Mouse (Mus musculus) lung, postnatal 0 days (tissue): ENCODE data around the gene Cdh13. TPM values are rescaled to one million over a fixed set of nuclear protein-coding genes. Genes with fewer than 3 reads are reported as not detected.

Experiments used
- ATAC-seq: fragments of 200-750 bp; cut with Nextera tagmentation; 2 replicates; pipeline ENCODE4 v1.8.0; 2017; ENCODE audit warnings: moderate library complexity
- DNase-seq: peaks from one replicate; pipeline ENCODE4 v3.0.0-alpha.2; 2016; ENCODE audit warnings: low spot score
- H3K27ac ChIP-seq: fragments of 300-500 bp; sonication (generic); 2 replicates; pipeline ENCODE4 v1.5.1; 2014; ENCODE audit warnings: antibody characterized with exemption, mild to moderate bottlenecking, low read length, mixed read lengths
- H3K27me3 ChIP-seq: fragments of 300-500 bp; sonication (generic); replicated peaks from 2 replicates; pipeline ENCODE4 v1.6.1; 2014; ENCODE audit warnings: low read length, mixed read lengths; ENCODE audit not compliant: insufficient read depth
- H3K36me3 ChIP-seq: fragments of 300-500 bp; sonication (generic); 2 replicates; pipeline ENCODE4 v1.6.1; 2014; ENCODE audit warnings: low read length, mixed read lengths; ENCODE audit not compliant: insufficient read depth
- H3K4me1 ChIP-seq: fragments of 300-500 bp; sonication (generic); 2 replicates; pipeline ENCODE4 v1.6.1; 2014; ENCODE audit warnings: antibody characterized with exemption, low read depth, low read length, mixed read lengths; ENCODE audit not compliant: insufficient read depth
- H3K4me2 ChIP-seq: fragments of 300-500 bp; sonication (generic); replicated peaks from 2 replicates; pipeline ENCODE4 v1.6.1; 2014; ENCODE audit warnings: low read depth, mild to moderate bottlenecking, low read length, moderate library complexity, mixed read lengths
- H3K4me3 ChIP-seq: fragments of 300-500 bp; sonication (generic); 2 replicates; pipeline ENCODE4 v1.5.1; 2014; ENCODE audit warnings: low read depth, low read length
- H3K9ac ChIP-seq: fragments of 300-500 bp; sonication (generic); replicated peaks from 2 replicates; pipeline ENCODE4 v1.6.1; 2014; ENCODE audit warnings: low read depth, mild to moderate bottlenecking
- H3K9me3 ChIP-seq: fragments of 300-500 bp; sonication (generic); 2 replicates; pipeline ENCODE4 v1.6.1; 2016; ENCODE audit warnings: low read length, mixed read lengths
- CTCF ChIP-seq: IDR thresholded peaks from 2 replicates; pipeline ENCODE4 v1.5.1; 2016; ENCODE audit warnings: antibody characterized with exemption, mild to moderate bottlenecking
- EP300 ChIP-seq: IDR thresholded peaks from 2 replicates; pipeline ENCODE4 v1.6.1; 2016; ENCODE audit warnings: antibody characterized with exemption, mild to moderate bottlenecking, control low read depth
- WGBS: fragments of 180-500 bp; shearing (Covaris S2); extraction: QIAGEN DNeasy Blood & Tissue Kit; methylation state at CpG from one replicate; pipeline ENCODE4 v1.1.7; 2014; 5-methylcytosine and 5-hydroxymethylcytosine counted together
- polyA plus RNA-seq: library from polyadenylated mRNA; unstranded; fragments of >200 nt; fragmentation: Nextera tagmentation; extraction: Ambion mirVana; gene quantifications from 2 replicates; pipeline ENCODE4 v1.2.1, GENCODE M21; 2015

Cdh13 gene
- polyA plus RNA-seq, 1 experiment from 2014 or later = 8.6 TPM

DNA sequence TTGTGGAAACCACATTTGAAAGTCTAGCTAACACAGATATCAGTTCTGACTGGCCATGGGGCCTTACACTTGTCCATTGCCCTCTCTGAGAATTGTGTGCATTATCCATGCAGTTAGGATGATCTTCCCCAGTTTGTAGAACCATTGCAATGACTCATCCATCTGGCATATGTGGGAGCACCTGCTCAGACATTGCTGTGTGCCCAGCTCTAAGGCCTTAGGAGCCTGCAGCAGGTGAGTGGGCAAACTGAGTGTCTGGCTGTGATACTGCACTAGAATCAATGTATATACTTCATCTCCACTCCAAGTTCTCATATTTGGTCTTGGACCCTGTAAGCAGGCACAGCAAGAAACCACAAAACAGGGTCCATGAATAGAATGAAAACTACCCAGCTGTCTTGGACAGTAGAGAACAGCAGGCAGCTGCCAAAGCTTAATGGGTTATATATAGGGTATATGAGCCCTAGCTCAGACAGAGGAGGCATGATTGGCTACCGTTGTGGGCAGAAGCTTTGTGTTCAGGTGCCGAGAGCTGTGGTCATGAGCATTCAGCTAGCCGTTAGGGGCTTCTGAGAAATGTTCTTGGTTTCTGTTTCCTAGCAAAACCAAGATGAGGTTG, 181.9 kb downstream of the Cdh13 start:
- Histone ChIP-seq H3K27ac (no peak overlapping the region), H3K4me3 (no peak overlapping the region), H3K36me3 (no peaks in the 10 kb centered on the region), H3K9me3 (no peaks in the 10 kb centered on the region), H3K9ac (no peak overlapping the region), H3K4me2 (no peak overlapping the region), H3K27me3 (no peaks in the 10 kb centered on the region), H3K4me1 (no peaks in the 10 kb centered on the region)
- WGBS = 82% methylated on average over 3 of the region's 3 CpGs
- DNase-seq = no peak
- ATAC-seq = no peak
- TF ChIP-seq EP300 (no peak), CTCF (no peak)

DNA sequence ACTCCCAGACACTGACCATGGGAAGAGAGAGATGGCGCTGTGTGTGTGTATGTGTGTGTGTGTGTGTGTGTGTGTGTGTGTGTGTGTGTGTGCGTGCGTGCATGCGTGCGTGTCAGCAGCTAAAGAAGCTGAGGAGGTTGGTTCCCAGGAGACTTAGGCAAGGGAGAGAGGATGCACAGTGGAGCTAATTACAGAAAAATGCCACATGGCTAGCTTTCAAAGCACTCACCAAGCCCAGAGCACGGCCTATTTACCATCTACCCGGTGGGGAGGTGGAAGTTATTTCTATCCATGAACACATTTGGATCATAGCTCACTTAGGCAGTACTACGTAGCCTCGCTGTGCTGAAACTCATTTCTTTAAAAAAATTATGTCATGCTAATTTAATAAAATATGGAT, 194.1 kb downstream of the Cdh13 start:
- Histone ChIP-seq H3K27me3 (no peaks in the 10 kb centered on the region), H3K36me3 (no peaks in the 10 kb centered on the region), H3K4me2 (no peak overlapping the region), H3K4me1 (no peaks in the 10 kb centered on the region), H3K4me3 (no peak overlapping the region), H3K27ac (no peak overlapping the region), H3K9me3 (no peaks in the 10 kb centered on the region), H3K9ac (no peak overlapping the region)
- ATAC-seq (no peak), DNase-seq (no peak)
- TF ChIP-seq CTCF (no peak), EP300 (no peak)
- WGBS = 83% methylated on average over 8 of the region's 9 CpGs

DNA sequence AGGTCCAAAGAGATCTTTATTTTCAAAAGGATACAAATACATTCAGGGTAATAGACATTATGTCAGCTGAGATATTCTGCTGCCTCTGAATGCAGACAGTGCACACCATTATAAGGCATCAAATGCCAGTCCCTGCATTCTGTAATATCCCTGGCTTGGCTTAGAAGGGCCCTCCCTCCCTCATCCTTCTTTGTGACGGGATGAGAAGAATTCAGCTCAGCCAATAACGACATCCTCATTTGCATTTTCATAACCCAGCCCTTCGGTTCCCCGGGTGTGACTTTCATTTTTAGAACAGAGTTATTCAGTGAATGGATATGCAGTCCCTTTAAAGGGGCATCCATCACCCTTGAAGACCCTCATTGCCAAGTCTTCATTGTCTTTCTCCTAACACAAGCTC, 205.2 kb downstream of the Cdh13 start:
- no peaks in the 10 kb centered on the region for H3K9me3 ChIP-seq
- DNase-seq (no peak), ATAC-seq (no peak)
- no peaks in the 10 kb centered on the region for H3K4me1 ChIP-seq
- TF ChIP-seq CTCF (no peak), EP300 (no peak)
- H3K4me2 ChIP-seq = no peak overlapping the region
- 43% methylated on average over 4 of the region's 4 CpGs for WGBS
- H3K4me3 ChIP-seq = no peak overlapping the region
- H3K36me3 ChIP-seq = no peaks in the 10 kb centered on the region
- H3K27ac ChIP-seq = no peak overlapping the region
- H3K27me3 ChIP-seq = no peaks in the 10 kb centered on the region
- H3K9ac ChIP-seq = no peak overlapping the region

DNA sequence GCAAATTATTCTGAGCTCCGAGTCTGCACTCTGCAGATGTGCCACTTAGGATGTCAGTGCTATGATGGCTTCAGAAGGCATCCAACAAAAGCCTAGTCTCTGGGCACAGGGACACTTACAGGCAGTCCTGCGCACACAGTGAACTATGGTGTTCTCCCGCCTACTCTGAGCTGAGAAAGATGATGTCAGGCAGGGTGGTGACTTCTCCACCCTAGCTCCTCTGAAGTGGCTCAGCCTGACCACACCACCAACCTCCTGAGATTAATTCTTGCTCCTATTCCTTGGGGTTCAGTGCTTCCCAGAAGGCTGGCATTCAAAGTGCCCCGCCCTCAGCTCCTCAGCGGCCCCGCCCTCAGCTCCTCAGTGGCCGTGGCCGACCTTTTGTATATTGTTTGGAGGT, 219.0 kb downstream of the Cdh13 start:
- no peaks in the 10 kb centered on the region for H3K4me1 ChIP-seq
- H3K36me3 ChIP-seq = no peaks in the 10 kb centered on the region
- H3K27me3 ChIP-seq = no peaks in the 10 kb centered on the region
- H3K4me2 ChIP-seq = no peak overlapping the region
- TF ChIP-seq EP300 = no peak
- TF ChIP-seq CTCF = no peak
- no peak overlapping the region for H3K9ac ChIP-seq
- ATAC-seq = no peak; the same call in 1 of the 2 replicates
- DNase-seq = no peak
- no peaks in the 10 kb centered on the region for H3K9me3 ChIP-seq
- H3K27ac ChIP-seq = no peak overlapping the region
- WGBS = 63% methylated on average over 8 of the region's 8 CpGs
- H3K4me3 ChIP-seq = no peak overlapping the region

DNA sequence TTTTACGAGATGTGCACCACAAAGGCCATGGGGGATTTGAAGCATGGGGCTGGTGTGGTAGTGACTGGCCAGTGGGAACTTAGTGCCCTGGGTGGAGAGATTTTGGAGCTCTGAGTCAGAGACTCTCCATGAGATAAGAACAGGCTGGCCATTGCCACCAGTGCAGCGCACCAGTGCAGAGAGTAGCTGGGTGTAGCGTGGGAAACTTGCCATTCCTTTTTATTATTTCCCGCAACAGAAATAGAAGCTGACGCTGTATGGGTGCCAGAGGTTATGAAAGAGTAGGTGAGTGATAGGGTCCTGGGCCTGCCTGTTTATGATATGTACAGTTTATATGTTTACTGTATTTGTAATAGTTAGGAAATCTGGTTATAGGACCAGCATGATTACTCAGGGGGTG, 225.9 kb downstream of the Cdh13 start:
- H3K27ac ChIP-seq = no peak overlapping the region
- H3K9me3 ChIP-seq = no peaks in the 10 kb centered on the region
- ATAC-seq = no peak
- TF ChIP-seq EP300 = no peak
- TF ChIP-seq CTCF = no peak
- DNase-seq = no peak
- no peaks in the 10 kb centered on the region for H3K27me3 ChIP-seq
- no peak overlapping the region for H3K9ac ChIP-seq
- H3K4me1 ChIP-seq = no peaks in the 10 kb centered on the region
- no peak overlapping the region for H3K4me2 ChIP-seq
- no peak overlapping the region for H3K4me3 ChIP-seq
- WGBS = 86% methylated on average over 5 of the region's 5 CpGs
- H3K36me3 ChIP-seq = no peaks in the 10 kb centered on the region

DNA sequence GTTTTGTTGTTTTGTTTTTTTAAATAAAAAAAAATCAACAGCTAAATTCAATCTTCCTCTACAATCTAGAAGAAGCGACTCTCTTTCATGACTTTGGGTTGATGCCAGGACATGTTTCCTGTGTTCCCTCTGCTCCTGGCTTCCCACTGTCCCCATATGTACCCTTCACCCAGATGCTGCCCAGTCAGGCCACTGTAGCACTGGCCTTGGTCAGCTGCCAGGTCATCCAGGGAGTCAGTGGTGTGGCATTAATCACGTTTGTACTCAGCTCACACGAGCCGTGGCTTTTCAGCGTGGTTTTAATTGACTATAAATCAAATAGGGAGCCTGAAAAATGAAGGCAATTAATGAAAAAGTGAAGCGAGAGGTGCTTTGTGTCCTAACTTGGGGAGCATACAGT, 229.7 kb downstream of the Cdh13 start:
- no peak overlapping the region for H3K27ac ChIP-seq
- H3K4me3 ChIP-seq = no peak overlapping the region
- TF ChIP-seq EP300 = no peak
- no peaks in the 10 kb centered on the region for H3K36me3 ChIP-seq
- ATAC-seq = no peak
- WGBS = 37% methylated on average over 6 of the region's 6 CpGs
- H3K9me3 ChIP-seq = no peaks in the 10 kb centered on the region
- DNase-seq = peak; percentile 8
- H3K9ac ChIP-seq = no peak overlapping the region
- no peaks in the 10 kb centered on the region for H3K4me1 ChIP-seq
- H3K27me3 ChIP-seq = no peaks in the 10 kb centered on the region
- no peak overlapping the region for H3K4me2 ChIP-seq

DNA sequence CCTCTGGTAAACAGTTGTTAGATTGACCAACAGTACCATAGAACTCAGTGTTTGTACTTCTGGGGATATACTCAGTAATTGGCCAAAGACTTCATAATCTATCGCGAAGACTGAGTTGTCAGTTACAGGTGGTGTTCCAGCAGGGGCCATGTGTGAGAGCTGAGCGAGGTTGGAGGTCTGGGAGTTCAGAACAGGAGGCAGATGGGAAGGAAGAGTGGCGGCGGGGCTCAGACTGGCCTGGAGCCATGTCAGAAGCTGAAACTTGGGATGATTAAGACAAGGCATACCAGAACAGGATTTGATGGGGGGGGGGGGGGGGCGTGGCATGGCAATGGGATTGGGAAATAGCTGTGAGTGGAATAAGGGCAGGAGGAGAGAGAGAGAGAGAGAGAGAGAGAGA, 232.1 kb downstream of the Cdh13 start:
- 79% methylated on average over 6 of the region's 6 CpGs for WGBS
- Histone ChIP-seq H3K9me3 (no peaks in the 10 kb centered on the region), H3K36me3 (no peaks in the 10 kb centered on the region), H3K9ac (no peak overlapping the region), H3K4me3 (no peak overlapping the region), H3K27me3 (no peaks in the 10 kb centered on the region), H3K4me2 (no peak overlapping the region), H3K4me1 (no peaks in the 10 kb centered on the region), H3K27ac (no peak overlapping the region)
- DNase-seq (no peak), ATAC-seq (no peak)
- TF ChIP-seq CTCF (no peak), EP300 (no peak)
